Mouse (Mus musculus) left cerebral cortex, adult 18-20 months (tissue): ENCODE measurements at regions not wholly inside any gene's neighbourhood (a gene's known extent, or its start where the extent isn't known, plus 50 kb on each side); places are given as distances from the start of the nearest gene placed in this dataset.

Experiments used
- DNase-seq, 2 experiments: peaks; one replicate each; pipeline ENCODE4 v3.0.0; 2021 to 2022; ENCODE audit warnings: low spot score in 2 of 2, mixed read lengths in 1 of 2

- no peak for DNase-seq
Measured at GRCm38 (mm10) chr5:43088650-43089397, 144.1 kb upstream of the Cpeb2 start.

- no peak for DNase-seq
Measured at GRCm38 (mm10) chr5:43089475-43089874, 143.5 kb upstream of the Cpeb2 start.

GRCm38 (mm10) chr5:43089941-43090340 lies 143.0 kb upstream of the Cpeb2 start:
- no peak for DNase-seq

- DNase-seq, result no peak
Measured at GRCm38 (mm10) chr5:43093647-43094326, 139.2 kb upstream of the Cpeb2 start.

- DNase-seq, result no peak
Measured at GRCm38 (mm10) chr5:43094329-43094898, 138.6 kb upstream of the Cpeb2 start.

GRCm38 (mm10) chr5:43102000-43102459 lies 130.9 kb upstream of the Cpeb2 start:
- DNase-seq, result no peak

- DNase-seq, result no peak
Measured at GRCm38 (mm10) chr5:43102590-43102989, 130.4 kb upstream of the Cpeb2 start.

GRCm38 (mm10) chr5:43103728-43104127 lies 129.2 kb upstream of the Cpeb2 start:
- DNase-seq, result peak in 1 of 2 experiments; percentile 20

GRCm38 (mm10) chr5:43105528-43105927 lies 127.4 kb upstream of the Cpeb2 start:
- DNase-seq, result no peak

- DNase-seq, result no peak
Measured at GRCm38 (mm10) chr5:43107436-43108259, 125.3 kb upstream of the Cpeb2 start.

GRCm38 (mm10) chr5:43108260-43108589 lies 124.7 kb upstream of the Cpeb2 start:
- DNase-seq, result no peak

GRCm38 (mm10) chr5:43110122-43110521 lies 122.8 kb upstream of the Cpeb2 start:
- no peak for DNase-seq

GRCm38 (mm10) chr5:43111740-43112139 lies 121.2 kb upstream of the Cpeb2 start:
- no peak for DNase-seq

- no peak for DNase-seq
Measured at GRCm38 (mm10) chr5:43113405-43114119, 119.4 kb upstream of the Cpeb2 start.

- no peak for DNase-seq
Measured at GRCm38 (mm10) chr5:43115507-43115906, 117.5 kb upstream of the Cpeb2 start.

GRCm38 (mm10) chr5:43116821-43117220 lies 116.1 kb upstream of the Cpeb2 start:
- DNase-seq, result no peak

- no peak for DNase-seq
Measured at GRCm38 (mm10) chr5:43121065-43121464, 111.9 kb upstream of the Cpeb2 start.

GRCm38 (mm10) chr5:43124301-43124700 lies 108.7 kb upstream of the Cpeb2 start:
- no peak for DNase-seq

- DNase-seq, result no peak
Measured at GRCm38 (mm10) chr5:43125774-43126536, 107.0 kb upstream of the Cpeb2 start.

GRCm38 (mm10) chr5:43130377-43130776 lies 102.6 kb upstream of the Cpeb2 start:
- peak; percentile 25 to 39 for DNase-seq
